Mouse (Mus musculus) liver, embryonic 13.5 days (tissue): ENCODE measurements around the gene Gtf2ird2. TPM values are rescaled to one million over a fixed set of nuclear protein-coding genes. Genes with fewer than 3 reads are reported as not detected.
A peak's percentile ranks its signal among the peaks of the same experiment; 100 is the strongest.

Experiments
- ATAC-seq: fragments of 200-750 bp; cut with Nextera tagmentation; 2 replicates; pipeline ENCODE4 v1.8.0; 2017; ENCODE audit warnings: low read depth, mild to moderate bottlenecking, moderate number of reproducible peaks, moderate library complexity
- DNase-seq: peaks from one replicate; pipeline ENCODE4 v3.0.0; 2022
- H3K27ac ChIP-seq: fragments of 300-500 bp; sonication (generic); 2 replicates; pipeline ENCODE4 v1.5.1; 2015; ENCODE audit warnings: moderate library complexity, mild to moderate bottlenecking, inconsistent platforms
- H3K27me3 ChIP-seq: fragments of 300-500 bp; sonication (generic); 2 replicates; pipeline ENCODE4 v1.6.1; 2015; ENCODE audit warnings: mild to moderate bottlenecking, inconsistent platforms
- H3K36me3 ChIP-seq: fragments of 300-500 bp; sonication (generic); 2 replicates; pipeline ENCODE4 v1.6.1; 2015; ENCODE audit warnings: mild to moderate bottlenecking, inconsistent platforms
- H3K4me1 ChIP-seq: fragments of 300-500 bp; sonication (generic); replicated peaks from 2 replicates; pipeline ENCODE4 v1.6.1; 2015; ENCODE audit warnings: inconsistent platforms
- H3K4me2 ChIP-seq: fragments of 300-500 bp; sonication (generic); 2 replicates; pipeline ENCODE4 v1.6.1; 2015; ENCODE audit warnings: inconsistent platforms, mild to moderate bottlenecking, moderate library complexity
- H3K4me3 ChIP-seq: fragments of 300-500 bp; sonication (generic); replicated peaks from 2 replicates; pipeline ENCODE4 v1.5.1; 2015; ENCODE audit warnings: mild to moderate bottlenecking, inconsistent platforms
- H3K9ac ChIP-seq: fragments of 300-500 bp; sonication (generic); 2 replicates; pipeline ENCODE4 v1.6.1; 2015; ENCODE audit warnings: mild to moderate bottlenecking, inconsistent platforms
- H3K9me3 ChIP-seq: fragments of 300-500 bp; sonication (generic); replicated peaks from 2 replicates; pipeline ENCODE4 v1.6.1; 2016; ENCODE audit warnings: inconsistent platforms
- WGBS: fragments of 180-500 bp; shearing (Covaris S2); methylation state at CpG from one replicate; pipeline ENCODE4 v1.1.7; 2015; ENCODE audit not compliant: insufficient replicate concordance; 5-methylcytosine and 5-hydroxymethylcytosine counted together
- polyA plus RNA-seq: library from polyadenylated mRNA; unstranded; fragments of >200 nt; fragmentation: Nextera tagmentation; extraction: Ambion mirVana; gene quantifications from 2 replicates; pipeline ENCODE4 v1.2.1, GENCODE M21; 2015

Gtf2ird2 gene
- polyA plus RNA-seq, 1 experiment from 2014 or later = 1.5 TPM

DNA sequence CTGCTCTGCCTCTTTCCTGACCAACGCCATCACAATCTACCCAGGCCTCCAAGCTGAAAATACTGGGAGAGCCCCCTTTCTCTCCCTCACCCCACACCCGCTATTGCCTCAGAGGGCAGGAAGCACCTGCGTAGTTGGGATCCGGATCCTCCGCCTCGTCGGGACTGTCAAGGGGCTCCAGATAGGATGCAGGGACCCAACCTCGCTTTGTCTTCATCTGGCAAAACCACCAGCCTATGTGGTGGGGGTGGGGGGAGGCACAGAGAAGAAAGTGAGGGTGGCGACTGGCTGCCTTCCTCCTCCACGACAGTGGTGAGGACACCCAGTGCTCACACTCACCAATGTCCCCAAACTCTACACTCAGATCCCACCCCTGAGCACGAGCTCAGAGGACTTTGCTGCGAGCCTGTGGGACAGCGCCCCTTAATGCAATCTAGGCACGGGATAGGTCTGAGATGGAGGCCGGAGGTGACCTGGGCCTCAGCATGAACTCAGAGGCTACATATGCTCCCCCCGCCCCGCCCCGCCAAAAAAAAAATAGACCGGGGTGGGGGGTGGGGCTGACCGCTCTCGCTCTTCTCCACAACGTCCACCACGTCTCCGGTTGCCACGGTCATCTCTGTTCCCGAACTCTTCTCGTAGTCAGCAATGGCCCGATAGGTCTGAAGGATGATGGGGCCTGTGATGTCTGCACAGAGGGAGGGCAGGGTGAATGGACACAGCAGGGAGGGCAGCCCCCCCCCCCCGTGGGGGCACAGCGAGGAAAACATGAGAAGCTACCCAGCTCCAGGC lies 41.5 kb downstream of the Gtf2ird2 start:
- no peak for DNase-seq
- Histone ChIP-seq H3K4me2 (no peak overlapping the region), H3K9ac (no peak overlapping the region), H3K9me3 (no peaks in the 10 kb centered on the region), H3K36me3 (no peaks in the 10 kb centered on the region), H3K4me1 (peaks cover 25% of the 10 kb centered on the region), H3K27me3 (peaks cover 16% of the 10 kb centered on the region), H3K4me3 (no peak overlapping the region), H3K27ac (no peak overlapping the region)
- no peak for ATAC-seq
- 50% methylated on average over 30 of the region's 30 CpGs for WGBS

DNA sequence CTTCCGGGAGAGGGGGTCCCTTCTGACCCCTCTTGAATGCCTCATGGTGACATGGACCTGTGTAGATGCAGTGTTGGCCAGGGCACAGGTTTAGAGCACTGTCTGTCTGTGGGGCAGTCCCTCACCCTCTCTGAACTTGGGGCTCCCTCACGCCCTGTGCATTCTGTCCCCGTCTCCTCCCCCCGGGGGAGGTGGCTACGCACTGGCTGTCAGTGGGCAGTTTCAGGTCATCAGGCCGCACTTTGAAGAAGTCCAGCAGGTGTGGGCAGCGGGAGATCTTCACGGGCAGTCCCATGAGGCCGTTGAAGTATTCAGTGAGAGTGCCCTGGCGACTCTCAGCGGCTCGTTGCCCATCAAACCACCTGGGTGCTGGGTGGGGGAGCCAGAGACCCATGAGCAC lies 43.1 kb downstream of the Gtf2ird2 start:
- H3K4me3 ChIP-seq = no peak overlapping the region
- no peak overlapping the region for H3K27ac ChIP-seq
- peaks cover 26% of the 10 kb centered on the region for H3K4me1 ChIP-seq
- 68% methylated on average over 12 of the region's 12 CpGs for WGBS
- H3K27me3 ChIP-seq = peaks cover 9% of the 10 kb centered on the region
- H3K36me3 ChIP-seq = no peaks in the 10 kb centered on the region
- DNase-seq (no peak), ATAC-seq (no peak)
- H3K4me2 ChIP-seq = 0 out of 2 replicates have a peak overlapping the region, but pooled peaks have one; percentile 5
- H3K9me3 ChIP-seq = no peaks in the 10 kb centered on the region
- no peak overlapping the region for H3K9ac ChIP-seq

DNA sequence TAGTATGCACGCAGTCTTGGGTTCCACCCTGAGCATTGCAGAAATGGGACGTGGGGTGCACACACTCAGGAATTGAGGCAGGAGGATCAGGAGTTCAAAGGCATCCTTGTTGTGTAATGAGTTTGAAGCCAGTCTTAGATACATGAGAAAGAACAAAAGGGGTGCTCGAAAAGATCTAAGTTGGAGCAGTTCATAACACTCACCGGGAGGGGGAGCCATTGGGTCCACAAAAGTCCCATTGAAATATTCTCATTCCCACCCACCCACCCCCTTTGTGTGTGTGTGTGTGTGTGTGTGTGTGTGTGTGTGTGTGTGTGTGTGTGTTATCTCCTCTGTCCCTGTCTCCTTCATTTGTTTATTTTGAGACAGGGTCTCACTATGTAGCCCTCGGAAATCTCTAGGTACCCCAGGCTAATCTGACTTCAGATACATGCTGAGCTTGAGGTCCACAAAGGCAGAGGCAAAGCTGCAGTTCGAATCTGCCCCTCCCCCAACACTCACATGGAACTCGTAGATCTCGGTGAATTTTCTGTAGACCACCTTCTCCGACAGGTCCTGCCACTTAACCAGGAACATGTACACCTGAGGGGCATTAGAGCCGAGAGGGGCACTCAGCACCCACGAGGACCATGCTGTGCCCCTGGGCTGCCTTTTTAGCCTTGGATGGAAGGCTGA lies 43.9 kb downstream of the Gtf2ird2 start:
- H3K36me3 ChIP-seq = no peaks in the 10 kb centered on the region
- H3K27me3 ChIP-seq = peaks cover 2% of the 10 kb centered on the region; the same call in 1 of the 2 replicates
- WGBS = 20% methylated on average over 11 of the region's 11 CpGs
- ATAC-seq (no peak), DNase-seq (no peak)
- no peak overlapping the region for H3K27ac ChIP-seq
- H3K9me3 ChIP-seq = no peaks in the 10 kb centered on the region
- H3K4me2 ChIP-seq = peak overlapping the region; percentile 13; the same call in 1 of the 2 replicates
- peak overlapping the region; percentile 25; the same call in 1 of the 2 replicates for H3K4me3 ChIP-seq
- 0 out of 2 replicates have a peak overlapping the region, but pooled peaks have one; percentile 15 for H3K9ac ChIP-seq
- H3K4me1 ChIP-seq = peaks cover 27% of the 10 kb centered on the region

DNA sequence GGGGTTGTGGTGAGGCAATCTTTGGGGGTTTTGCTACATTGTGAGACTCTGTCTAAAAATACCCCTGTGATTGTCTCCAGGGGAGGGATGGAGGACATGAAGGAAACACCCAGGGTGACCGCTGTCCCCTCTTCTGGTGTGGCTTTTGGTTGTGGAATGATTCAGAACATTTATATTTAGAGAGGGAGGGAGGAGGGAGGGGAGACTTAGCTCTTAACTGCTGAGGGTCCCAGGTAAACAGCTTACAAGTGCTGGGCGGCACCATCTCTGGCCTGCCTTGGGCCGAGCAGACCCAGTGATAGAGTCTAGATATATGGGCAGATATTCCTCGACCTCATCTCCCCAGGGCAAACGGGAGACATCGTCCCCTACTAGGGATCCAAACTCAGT lies 44.4 kb downstream of the Gtf2ird2 start:
- Histone ChIP-seq H3K4me2 (peak overlapping the region; percentile 17; the same call in 1 of the 2 replicates), H3K4me1 (peaks cover 32% of the 10 kb centered on the region), H3K4me3 (peak overlapping the region; percentile 25), H3K9me3 (no peaks in the 10 kb centered on the region), H3K36me3 (no peaks in the 10 kb centered on the region), H3K27ac (peak overlapping the region; percentile 37), H3K9ac (0 out of 2 replicates have a peak overlapping the region, but pooled peaks have one; percentile 15), H3K27me3 (no peaks in the 10 kb centered on the region)
- no peak for DNase-seq
- WGBS = 42% methylated on average over 6 of the region's 6 CpGs
- no peak for ATAC-seq

DNA sequence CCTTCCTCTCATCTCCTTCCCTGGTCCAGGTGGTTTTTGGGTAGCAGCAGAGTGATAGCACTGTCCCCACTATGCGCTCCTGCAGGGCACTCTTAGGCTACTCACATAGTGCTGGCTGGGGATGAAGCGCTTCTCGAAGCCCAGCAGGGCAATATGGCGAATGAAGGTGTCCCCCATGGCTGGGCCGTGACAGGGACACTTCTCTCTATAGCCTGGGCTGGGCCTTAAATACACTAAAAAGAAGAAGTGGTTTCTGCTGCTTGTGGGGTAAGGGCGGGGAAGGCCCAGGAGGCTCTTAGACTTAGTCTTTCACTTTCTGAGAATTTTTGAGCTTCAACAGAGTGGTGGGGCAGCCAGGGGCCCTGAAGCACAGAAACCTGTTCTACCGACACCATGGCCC lies 45.6 kb downstream of the Gtf2ird2 start, which contains the start of gene Ncf1:
Ncf1 (minus strand) TSS at position 235 of the 400 bp plus-strand sequence.
- ATAC-seq (no peak), DNase-seq (no peak)
- no peaks in the 10 kb centered on the region for H3K27me3 ChIP-seq
- no peak within 1 kb of the TSS for H3K9ac ChIP-seq
- 42% methylated on average over 7 of the region's 7 CpGs for WGBS
- H3K4me2 ChIP-seq = peak within 1 kb of the TSS; percentile 17
- H3K4me3 ChIP-seq = peak within 1 kb of the TSS; percentile 25
- no peaks in the 10 kb centered on the region for H3K9me3 ChIP-seq
- no peaks in the 10 kb centered on the region for H3K36me3 ChIP-seq
- peaks cover 40% of the 10 kb centered on the region for H3K4me1 ChIP-seq
- H3K27ac ChIP-seq = peak within 1 kb of the TSS; percentile 53

DNA sequence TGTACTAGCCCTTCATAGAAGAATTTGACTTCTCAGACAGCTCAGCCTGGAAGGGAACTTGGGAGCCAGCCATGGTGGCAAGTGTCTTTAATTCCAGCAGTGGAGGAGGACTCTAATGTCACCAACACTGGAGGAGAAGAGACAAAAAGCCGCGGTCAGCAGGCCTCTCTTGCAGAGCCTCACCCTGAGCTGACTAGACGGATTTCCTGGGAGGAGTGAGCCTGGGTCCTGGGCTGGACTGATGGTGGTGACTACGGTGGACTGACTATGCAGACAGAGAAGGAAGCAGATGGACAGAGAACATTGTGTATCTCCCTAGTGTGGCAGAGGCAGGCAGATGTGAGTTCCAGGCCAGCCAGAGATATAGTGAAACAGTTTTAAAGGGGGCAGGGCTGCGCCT lies 47.6 kb downstream of the Gtf2ird2 start:
- Histone ChIP-seq H3K4me2 (no peak overlapping the region), H3K27me3 (no peaks in the 10 kb centered on the region), H3K9me3 (no peaks in the 10 kb centered on the region), H3K9ac (no peak overlapping the region), H3K4me1 (peaks cover 58% of the 10 kb centered on the region), H3K36me3 (peaks cover 11% of the 10 kb centered on the region), H3K4me3 (no peak overlapping the region), H3K27ac (peak overlapping the region; percentile 59)
- ATAC-seq = 0 out of 2 replicates have a peak, but pooled peaks have one; percentile 16
- 26% methylated on average over 5 of the region's 5 CpGs for WGBS
- DNase-seq = no peak

DNA sequence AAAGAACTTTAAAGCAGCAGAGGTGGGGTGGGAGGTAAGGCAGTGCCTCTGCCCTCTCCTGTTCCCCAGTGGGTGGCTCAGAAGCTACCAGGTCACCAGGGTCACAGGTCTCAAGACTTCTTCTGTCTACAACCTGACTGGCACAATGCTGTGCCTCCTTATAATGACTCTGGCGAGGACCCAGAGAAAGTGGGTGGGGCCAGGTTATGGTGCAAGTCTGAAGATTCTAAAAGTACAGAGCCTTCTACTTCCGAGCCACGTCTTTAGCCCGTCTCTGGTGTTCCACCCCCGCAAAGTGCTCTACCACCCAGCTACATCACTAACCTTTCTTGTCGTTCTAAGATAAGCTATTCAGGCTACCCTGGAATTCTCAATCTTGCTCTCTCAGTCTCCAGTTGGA lies 48.3 kb downstream of the Gtf2ird2 start:
- Histone ChIP-seq H3K4me3 (no peak overlapping the region), H3K4me2 (no peak overlapping the region), H3K27ac (peak overlapping the region; percentile 59), H3K36me3 (peaks cover 18% of the 10 kb centered on the region), H3K4me1 (peaks cover 58% of the 10 kb centered on the region), H3K9me3 (no peaks in the 10 kb centered on the region), H3K27me3 (no peaks in the 10 kb centered on the region), H3K9ac (no peak overlapping the region)
- peak; percentile 13; the same call in 1 of the 2 replicates for ATAC-seq
- DNase-seq = no peak
- 19% methylated on average over 6 of the region's 6 CpGs for WGBS

DNA sequence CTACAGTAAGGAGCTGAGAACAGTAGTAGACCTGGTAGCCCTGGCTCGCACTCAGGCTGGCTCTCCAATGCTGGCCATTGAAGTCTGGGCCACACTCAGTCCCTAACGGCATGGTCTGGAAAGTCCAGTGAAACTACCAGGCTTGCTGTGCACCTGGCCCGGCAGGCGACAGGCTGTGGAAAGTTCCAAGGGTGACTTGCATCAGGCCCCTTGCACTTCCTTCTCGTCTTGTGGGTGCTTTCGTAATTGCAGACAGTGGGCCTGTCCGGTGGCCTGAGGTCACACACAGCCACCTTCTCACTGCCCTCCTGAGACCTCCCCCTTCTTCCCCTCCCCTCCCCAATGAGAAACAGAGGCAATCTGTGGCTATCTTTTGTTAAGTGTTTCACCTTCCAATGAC lies 48.7 kb downstream of the Gtf2ird2 start:
- no peak overlapping the region for H3K9ac ChIP-seq
- no peaks in the 10 kb centered on the region for H3K9me3 ChIP-seq
- no peak overlapping the region for H3K4me3 ChIP-seq
- H3K27ac ChIP-seq = peak overlapping the region; percentile 59
- H3K4me2 ChIP-seq = no peak overlapping the region
- DNase-seq (no peak), ATAC-seq (peak; percentile 25)
- no peaks in the 10 kb centered on the region for H3K27me3 ChIP-seq
- 15% methylated on average over 7 of the region's 7 CpGs for WGBS
- peaks cover 59% of the 10 kb centered on the region for H3K4me1 ChIP-seq
- H3K36me3 ChIP-seq = peaks cover 23% of the 10 kb centered on the region

DNA sequence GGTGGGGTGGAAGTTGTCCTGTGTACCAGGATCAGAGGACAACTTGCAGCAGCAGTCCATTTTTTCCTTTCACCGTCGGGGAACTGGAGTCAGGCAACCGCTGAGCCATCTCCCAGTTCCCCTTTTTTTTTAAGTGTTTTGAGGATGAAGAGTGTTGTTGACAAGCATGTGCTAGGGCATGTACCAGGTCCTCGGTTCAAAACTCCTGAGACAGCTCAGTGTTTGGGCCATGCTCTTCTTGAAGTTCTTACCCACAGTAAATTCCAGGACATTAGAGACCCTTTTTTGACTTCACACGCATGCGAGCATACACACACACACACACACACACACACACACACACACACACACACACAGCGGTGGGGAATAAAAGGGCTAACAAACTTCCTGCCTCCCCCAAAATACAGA lies 49.4 kb downstream of the Gtf2ird2 start:
- ATAC-seq (no peak), DNase-seq (no peak)
- Histone ChIP-seq H3K9ac (no peak overlapping the region), H3K27ac (peak overlapping the region; percentile 59), H3K4me1 (peaks cover 61% of the 10 kb centered on the region), H3K27me3 (no peaks in the 10 kb centered on the region), H3K36me3 (peaks cover 30% of the 10 kb centered on the region), H3K4me2 (no peak overlapping the region), H3K4me3 (no peak overlapping the region), H3K9me3 (no peaks in the 10 kb centered on the region)
- 33% methylated on average over 7 of the region's 7 CpGs for WGBS

DNA sequence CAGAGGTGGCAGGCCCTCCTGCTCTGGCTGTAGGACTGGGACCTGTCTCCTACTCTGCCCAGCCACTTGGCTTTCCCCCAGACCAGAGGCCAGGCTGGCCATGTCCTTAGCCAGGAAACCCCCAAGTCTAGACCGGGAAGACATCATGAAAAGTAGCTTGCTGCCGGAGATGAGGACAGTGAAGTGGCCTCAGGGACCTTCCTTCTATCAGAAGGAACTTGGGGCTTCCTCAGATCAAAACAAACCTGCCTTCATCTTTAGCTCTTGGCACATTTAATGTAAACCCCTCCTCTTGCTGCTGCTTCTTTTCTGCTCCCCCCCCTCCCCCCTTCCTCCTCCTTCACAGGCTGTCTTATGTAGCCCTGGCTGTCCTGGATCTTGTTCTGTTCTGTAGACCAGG lies 50.4 kb downstream of the Gtf2ird2 start:
- no peaks in the 10 kb centered on the region for H3K9me3 ChIP-seq
- no peak overlapping the region for H3K4me2 ChIP-seq
- H3K27me3 ChIP-seq = no peaks in the 10 kb centered on the region
- DNase-seq (no peak), ATAC-seq (no peak)
- no peak overlapping the region for H3K4me3 ChIP-seq
- H3K4me1 ChIP-seq = peaks cover 66% of the 10 kb centered on the region
- H3K36me3 ChIP-seq = peaks cover 39% of the 10 kb centered on the region
- no peak overlapping the region for H3K9ac ChIP-seq
- 0 out of 2 replicates have a peak overlapping the region, but pooled peaks have one; percentile 27 for H3K27ac ChIP-seq
- 51% methylated on average over 2 of the region's 2 CpGs for WGBS

DNA sequence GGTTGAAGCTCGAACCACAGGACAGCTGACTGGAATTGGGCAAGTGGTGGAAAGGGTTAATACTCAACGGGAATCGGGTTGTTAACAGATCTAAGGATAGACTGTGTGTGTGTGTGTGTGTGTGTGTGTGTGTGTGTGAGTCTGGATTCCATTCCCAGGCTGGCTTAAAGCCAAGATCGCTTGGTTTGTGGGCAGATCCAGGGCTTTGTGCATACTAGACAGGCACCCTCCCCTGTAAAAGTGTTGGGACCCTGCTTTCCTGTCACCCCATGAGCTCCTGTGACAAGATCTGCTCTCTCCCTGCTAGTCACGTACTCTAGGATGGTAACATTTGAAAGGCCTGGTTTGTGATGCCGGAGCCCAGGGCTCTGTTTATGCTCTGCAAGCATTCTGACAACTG lies 51.3 kb downstream of the Gtf2ird2 start:
- no peak for DNase-seq
- no peaks in the 10 kb centered on the region for H3K27me3 ChIP-seq
- 49% methylated on average over 6 of the region's 6 CpGs for WGBS
- no peak for ATAC-seq
- H3K36me3 ChIP-seq = peaks cover 48% of the 10 kb centered on the region
- H3K9me3 ChIP-seq = no peaks in the 10 kb centered on the region
- H3K4me3 ChIP-seq = no peak overlapping the region
- no peak overlapping the region for H3K4me2 ChIP-seq
- H3K4me1 ChIP-seq = peaks cover 66% of the 10 kb centered on the region
- H3K27ac ChIP-seq = peak overlapping the region; percentile 3; the same call in 1 of the 2 replicates
- no peak overlapping the region for H3K9ac ChIP-seq
